Mouse (Mus musculus) liver, adult 2 months (tissue): Measurements from ENCODE around the gene Ankef1. TPM values are rescaled to one million over a fixed set of nuclear protein-coding genes. Genes with fewer than 3 reads are reported as not detected.

ENCODE experiments used
- DNase-seq: peaks from one replicate; pipeline ENCODE4 v3.0.0-alpha.2; 2011; ENCODE audit warnings: low read depth, low spot score; ENCODE audit errors: extremely low read depth
- H3K27ac ChIP-seq: fragments of 200-500 bp; replicated peaks from 2 replicates; pipeline ENCODE4 v1.5.1; 2012; ENCODE audit warnings: low read depth, mild to moderate bottlenecking, control low read depth, inconsistent platforms, low read length; ENCODE audit not compliant: insufficient read depth
- H3K27me3 ChIP-seq: fragments of 200-500 bp; 2 replicates; pipeline ENCODE4 v1.6.1; 2012; ENCODE audit warnings: mild to moderate bottlenecking, moderate library complexity, low read length, inconsistent platforms; ENCODE audit not compliant: control insufficient read depth, insufficient read depth
- H3K36me3 ChIP-seq: fragments of 200-500 bp; 2 replicates; pipeline ENCODE4 v1.6.1; 2012; ENCODE audit warnings: low read length, inconsistent platforms; ENCODE audit not compliant: control insufficient read depth, insufficient read depth
- H3K4me1 ChIP-seq: fragments of 200-500 bp; 2 replicates; pipeline ENCODE4 v1.6.1; 2011; ENCODE audit warnings: low read length; ENCODE audit not compliant: control insufficient read depth, insufficient read depth
- H3K4me3 ChIP-seq: fragments of 200-500 bp; 2 replicates; pipeline ENCODE4 v1.5.1; 2011; ENCODE audit warnings: low read depth, mild to moderate bottlenecking, control low read depth, low read length, moderate library complexity; ENCODE audit not compliant: insufficient read depth
- H3K79me2 ChIP-seq: fragments of 200-500 bp; 2 replicates; pipeline ENCODE4 v1.6.1; 2012; ENCODE audit warnings: inconsistent platforms, mild to moderate bottlenecking, low read length, moderate library complexity; ENCODE audit not compliant: control insufficient read depth, insufficient read depth
- H3K9ac ChIP-seq: fragments of 200-500 bp; 2 replicates; pipeline ENCODE4 v1.6.1; 2012; ENCODE audit warnings: low read depth, mild to moderate bottlenecking, control low read depth, inconsistent platforms, low read length
- CTCF ChIP-seq: fragments of 200-500 bp; IDR thresholded peaks from 2 replicates; pipeline ENCODE4 v1.5.1; 2011; ENCODE audit warnings: low read depth, low read length, control low read depth
- POLR2A ChIP-seq: fragments of 200-500 bp; IDR thresholded peaks from 2 replicates; pipeline ENCODE4 v1.6.1; 2011; ENCODE audit warnings: low read length, control low read depth; ENCODE audit not compliant: insufficient read depth; ENCODE audit errors: extremely low read depth
- WGBS: fragments of 180-500 bp; shearing (Covaris S2); methylation state at CpG from one replicate; pipeline ENCODE4 v1.1.7; 2018; 5-methylcytosine and 5-hydroxymethylcytosine counted together
- polyA plus RNA-seq: library from polyadenylated mRNA; depleted of rRNA; stranded (reverse); fragments of >200 nt; gene quantifications from 2 replicates; pipeline ENCODE4 v1.2.3, GENCODE M21; 2012; rRNA removed
- total RNA-seq: library from RNA; depleted of rRNA; stranded (reverse); fragments of >200 nt; gene quantifications from 2 replicates; pipeline ENCODE4 v1.2.3, GENCODE M21; 2014; rRNA removed

Gene Ankef1
- total RNA-seq (0.09 and 0.27 TPM in 2 replicates), polyA plus RNA-seq (not detected in 2 replicates)

- H3K4me3 ChIP-seq: no peak within 1 kb of the TSS
- WGBS: 85% methylated on average over 1 of the region's 1 CpGs
- no peaks in the 10 kb centered on the region for H3K79me2 ChIP-seq
- H3K36me3 ChIP-seq: no peaks in the 10 kb centered on the region
- no peaks in the 10 kb centered on the region for H3K27me3 ChIP-seq
- no peak within 1 kb of the TSS for H3K27ac ChIP-seq
- no peak within 1 kb of the TSS for H3K9ac ChIP-seq
- no peak for DNase-seq
- H3K4me1 ChIP-seq: no peaks in the 10 kb centered on the region
- TF ChIP-seq CTCF (no peak), POLR2A (no peak)
Observed at GRCm38 (mm10) chr2:136501651-136502050, at the start of gene Ankef1. Gene Ankef1 (plus strand): TSS chr2:136501910.

GRCm38 (mm10) chr2:136456468-136456867 lies 45.2 kb upstream of the Ankef1 start:
- WGBS: 14% methylated on average over 2 of the region's 2 CpGs
- Histone ChIP-seq H3K36me3 (no peaks in the 10 kb centered on the region), H3K27ac (peak overlapping the region; percentile 38), H3K4me1 (peaks cover 1% of the 10 kb centered on the region; the same call in 1 of the 2 replicates), H3K27me3 (no peaks in the 10 kb centered on the region), H3K79me2 (no peaks in the 10 kb centered on the region), H3K9ac (no peak overlapping the region), H3K4me3 (no peak overlapping the region)
- no peak for TF ChIP-seq POLR2A
- no peak for TF ChIP-seq CTCF
- peak; percentile 87 for DNase-seq

GRCm38 (mm10) chr2:136456875-136457274 lies 44.8 kb upstream of the Ankef1 start:
- TF ChIP-seq POLR2A (no peak), CTCF (no peak)
- WGBS: 38% methylated on average over 3 of the region's 3 CpGs
- H3K27me3 ChIP-seq: no peaks in the 10 kb centered on the region

GRCm38 (mm10) chr2:136477656-136478055 lies 24.1 kb upstream of the Ankef1 start:
- DNase-seq: no peak
- no peaks in the 10 kb centered on the region for H3K27me3 ChIP-seq
- no peak overlapping the region for H3K27ac ChIP-seq
- no peak overlapping the region for H3K9ac ChIP-seq
- no peaks in the 10 kb centered on the region for H3K4me1 ChIP-seq
- no peak overlapping the region for H3K4me3 ChIP-seq
- TF ChIP-seq POLR2A (no peak), CTCF (no peak)
- no peaks in the 10 kb centered on the region for H3K79me2 ChIP-seq
- no peaks in the 10 kb centered on the region for H3K36me3 ChIP-seq
- 67% methylated on average over 3 of the region's 3 CpGs for WGBS

More at GRCm38 (mm10) chr2:136456875-136457274, 44.8 kb upstream of the Ankef1 start:
- Histone ChIP-seq H3K9ac (no peak overlapping the region), H3K79me2 (no peaks in the 10 kb centered on the region), H3K27ac (no peak overlapping the region), H3K4me1 (peaks cover 1% of the 10 kb centered on the region; the same call in 1 of the 2 replicates), H3K4me3 (no peak overlapping the region), H3K36me3 (no peaks in the 10 kb centered on the region)
- DNase-seq: no peak

- Histone ChIP-seq H3K27me3 (no peaks in the 10 kb centered on the region), H3K36me3 (no peaks in the 10 kb centered on the region), H3K4me1 (peaks cover 2% of the 10 kb centered on the region; the same call in 1 of the 2 replicates), H3K27ac (no peak overlapping the region), H3K4me3 (no peak overlapping the region), H3K9ac (no peak overlapping the region), H3K79me2 (no peaks in the 10 kb centered on the region)
- WGBS: 81% methylated on average over 5 of the region's 5 CpGs
- TF ChIP-seq POLR2A (no peak), CTCF (no peak)
- DNase-seq: no peak
Observed at GRCm38 (mm10) chr2:136482269-136482668, 19.4 kb upstream of the Ankef1 start.

- no peak for DNase-seq
Observed at GRCm38 (mm10) chr2:136483058-136483457, 18.7 kb upstream of the Ankef1 start.

More at GRCm38 (mm10) chr2:136483058-136483457, 18.7 kb upstream of the Ankef1 start:
- no peaks in the 10 kb centered on the region for H3K36me3 ChIP-seq
- H3K27me3 ChIP-seq: no peaks in the 10 kb centered on the region
- peaks cover 2% of the 10 kb centered on the region; the same call in 1 of the 2 replicates for H3K4me1 ChIP-seq
- no peak overlapping the region for H3K4me3 ChIP-seq
- WGBS: 87% methylated on average over 3 of the region's 3 CpGs
- H3K27ac ChIP-seq: no peak overlapping the region
- TF ChIP-seq POLR2A (no peak), CTCF (no peak)
- H3K79me2 ChIP-seq: no peaks in the 10 kb centered on the region
- no peak overlapping the region for H3K9ac ChIP-seq
